Mouse (Mus musculus) heart, embryonic 13.5 days (tissue): ENCODE measurements around the gene Srd5a3. TPM values are rescaled to one million over a fixed set of nuclear protein-coding genes. Genes with fewer than 3 reads are reported as not detected.
"Not testable (repeated sequence)": the region's sequence is repeated elsewhere in the genome, so short reads cannot be mapped to it uniquely, and the experiment has no call there.

Experiments
- ATAC-seq: fragments of 200-750 bp; cut with Nextera tagmentation; 2 replicates; pipeline ENCODE4 v1.8.0; 2017; ENCODE audit warnings: moderate TSS enrichment; ENCODE audit not compliant: insufficient number of reproducible peaks, low FRiP score, low TSS enrichment; ENCODE audit errors: extremely low read depth
- H3K27ac ChIP-seq: fragments of 300-500 bp; sonication (generic); replicated peaks from 2 replicates; pipeline ENCODE4 v1.5.1; 2015; ENCODE audit warnings: moderate library complexity, mild to moderate bottlenecking, inconsistent platforms
- H3K27me3 ChIP-seq: fragments of 300-500 bp; sonication (generic); replicated peaks from 2 replicates; pipeline ENCODE4 v1.6.1; 2015; ENCODE audit warnings: mild to moderate bottlenecking, inconsistent platforms
- H3K36me3 ChIP-seq: fragments of 300-500 bp; sonication (generic); 2 replicates; pipeline ENCODE4 v1.6.1; 2015; ENCODE audit warnings: mild to moderate bottlenecking, inconsistent platforms
- H3K4me1 ChIP-seq: fragments of 300-500 bp; sonication (generic); 2 replicates; pipeline ENCODE4 v1.6.1; 2015; ENCODE audit warnings: inconsistent platforms
- H3K4me2 ChIP-seq: fragments of 300-500 bp; sonication (generic); 2 replicates; pipeline ENCODE4 v1.6.1; 2015; ENCODE audit warnings: inconsistent platforms, mild to moderate bottlenecking, moderate library complexity
- H3K4me3 ChIP-seq: fragments of 300-500 bp; sonication (generic); 2 replicates; pipeline ENCODE4 v1.5.1; 2015; ENCODE audit warnings: moderate library complexity, mild to moderate bottlenecking, inconsistent platforms
- H3K9ac ChIP-seq: fragments of 300-500 bp; sonication (generic); 2 replicates; pipeline ENCODE4 v1.6.1; 2015; ENCODE audit warnings: inconsistent platforms, mild to moderate bottlenecking, moderate library complexity
- H3K9me3 ChIP-seq: fragments of 300-500 bp; sonication (generic); 2 replicates; pipeline ENCODE4 v1.6.1; 2016; ENCODE audit warnings: inconsistent platforms
- WGBS: fragments of 180-500 bp; shearing (Covaris S2); methylation state at CpG from one replicate; pipeline ENCODE4 v1.1.7; 2015; ENCODE audit warnings: mixed read lengths; 5-methylcytosine and 5-hydroxymethylcytosine counted together
- polyA plus RNA-seq: library from polyadenylated mRNA; unstranded; fragments of >200 nt; fragmentation: Nextera tagmentation; extraction: Ambion mirVana; gene quantifications from 2 replicates; pipeline ENCODE4 v1.2.1, GENCODE M21; 2015

Gene Srd5a3
- polyA plus RNA-seq = 25.9 and 27.7 TPM in 2 replicates

- H3K4me3 ChIP-seq = peak within 1 kb of the TSS; percentile 80
- peak; percentile 92 for ATAC-seq
- 1% methylated on average over 66 of the region's 69 CpGs for WGBS
Measured at GRCm38 (mm10) chr5:76139808-76140729, at the start of gene Srd5a3. Gene Srd5a3, plus strand, starts transcription at chr5:76140271.

GRCm38 (mm10) chr5:76103809-76104208, 36.3 kb upstream of the Srd5a3 start:
- not testable (repeated sequence) for H3K36me3 ChIP-seq, H3K4me1 ChIP-seq, H3K27ac ChIP-seq, H3K4me3 ChIP-seq, H3K4me2 ChIP-seq, H3K9ac ChIP-seq, H3K9me3 ChIP-seq, ATAC-seq, H3K27me3 ChIP-seq
- WGBS = 73% methylated on average over 5 of the region's 5 CpGs

More at GRCm38 (mm10) chr5:76139808-76140729, at the start of gene Srd5a3:
- Histone ChIP-seq H3K36me3 (no peaks in the 10 kb centered on the region), H3K27me3 (no peaks in the 10 kb centered on the region), H3K27ac (peak within 1 kb of the TSS; percentile 99), H3K4me2 (peak within 1 kb of the TSS; percentile 83), H3K9me3 (no peaks in the 10 kb centered on the region), H3K9ac (peak within 1 kb of the TSS; percentile 94), H3K4me1 (peaks cover 26% of the 10 kb centered on the region)

GRCm38 (mm10) chr5:76107306-76107705, 32.8 kb upstream of the Srd5a3 start:
- Histone ChIP-seq H3K36me3 (no peaks in the 10 kb centered on the region), H3K27ac (no peak overlapping the region), H3K9me3 (no peaks in the 10 kb centered on the region), H3K9ac (no peak overlapping the region), H3K4me1 (no peaks in the 10 kb centered on the region), H3K4me2 (no peak overlapping the region), H3K4me3 (no peak overlapping the region), H3K27me3 (no peaks in the 10 kb centered on the region)
- ATAC-seq = no peak
- 64% methylated on average over 5 of the region's 5 CpGs for WGBS

- WGBS = 70% methylated on average over 3 of the region's 3 CpGs
- H3K4me3 ChIP-seq = no peak overlapping the region
- H3K9ac ChIP-seq = no peak overlapping the region
- no peak overlapping the region for H3K27ac ChIP-seq
- H3K9me3 ChIP-seq = no peaks in the 10 kb centered on the region
- ATAC-seq = no peak
- H3K4me2 ChIP-seq = no peak overlapping the region
- H3K27me3 ChIP-seq = no peaks in the 10 kb centered on the region
- H3K4me1 ChIP-seq = no peaks in the 10 kb centered on the region
- no peaks in the 10 kb centered on the region for H3K36me3 ChIP-seq
Measured at GRCm38 (mm10) chr5:76108496-76108895, 31.6 kb upstream of the Srd5a3 start.

DNA sequence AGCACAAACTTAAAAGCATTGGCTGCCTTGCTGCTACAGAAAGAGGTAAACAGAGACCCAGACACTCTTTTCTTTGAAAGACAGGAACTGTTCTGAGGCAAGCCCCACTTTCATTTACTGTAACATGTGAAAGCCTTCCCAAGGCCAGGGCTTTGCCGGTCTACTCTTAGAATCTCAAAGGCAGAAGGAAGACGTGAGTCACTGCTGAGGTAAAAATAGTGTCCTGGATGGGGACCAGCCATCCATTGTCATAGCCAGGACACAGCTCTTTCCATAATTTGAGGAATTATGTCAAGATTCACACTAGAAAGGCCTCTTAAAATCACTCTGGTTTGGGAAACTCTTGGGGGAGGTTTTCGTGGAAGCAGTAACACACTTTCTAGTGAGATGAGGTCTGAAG, 28.9 kb upstream of the Srd5a3 start:
- H3K27ac ChIP-seq = no peak overlapping the region
- H3K36me3 ChIP-seq = no peaks in the 10 kb centered on the region
- no peaks in the 10 kb centered on the region for H3K9me3 ChIP-seq
- peaks cover 9% of the 10 kb centered on the region; the same call in 1 of the 2 replicates for H3K4me1 ChIP-seq
- WGBS = 62% methylated on average over 3 of the region's 3 CpGs
- H3K27me3 ChIP-seq = no peaks in the 10 kb centered on the region
- no peak for ATAC-seq
- no peak overlapping the region for H3K4me2 ChIP-seq
- H3K4me3 ChIP-seq = no peak overlapping the region
- no peak overlapping the region for H3K9ac ChIP-seq

GRCm38 (mm10) chr5:76112016-76112415, 28.1 kb upstream of the Srd5a3 start:
- Histone ChIP-seq H3K4me1 (peaks cover 9% of the 10 kb centered on the region; the same call in 1 of the 2 replicates), H3K27ac (no peak overlapping the region)
- WGBS = 74% methylated on average over 4 of the region's 4 CpGs

GRCm38 (mm10) chr5:76115436-76116041, 24.5 kb upstream of the Srd5a3 start:
- no peaks in the 10 kb centered on the region for H3K27me3 ChIP-seq
- no peaks in the 10 kb centered on the region for H3K9me3 ChIP-seq
- H3K36me3 ChIP-seq = no peaks in the 10 kb centered on the region
- H3K9ac ChIP-seq = no peak overlapping the region
- no peak overlapping the region for H3K4me3 ChIP-seq
- H3K4me1 ChIP-seq = peaks cover 9% of the 10 kb centered on the region; the same call in 1 of the 2 replicates
- 37% methylated on average over 8 of the region's 8 CpGs for WGBS
- peak overlapping the region; percentile 75 for H3K27ac ChIP-seq
- no peak overlapping the region for H3K4me2 ChIP-seq
- no peak for ATAC-seq

More at GRCm38 (mm10) chr5:76112016-76112415, 28.1 kb upstream of the Srd5a3 start:
- H3K9me3 ChIP-seq = no peaks in the 10 kb centered on the region
- H3K9ac ChIP-seq = no peak overlapping the region
- no peak overlapping the region for H3K4me3 ChIP-seq
- no peaks in the 10 kb centered on the region for H3K36me3 ChIP-seq
- no peaks in the 10 kb centered on the region for H3K27me3 ChIP-seq
- no peak overlapping the region for H3K4me2 ChIP-seq
- ATAC-seq = no peak

DNA sequence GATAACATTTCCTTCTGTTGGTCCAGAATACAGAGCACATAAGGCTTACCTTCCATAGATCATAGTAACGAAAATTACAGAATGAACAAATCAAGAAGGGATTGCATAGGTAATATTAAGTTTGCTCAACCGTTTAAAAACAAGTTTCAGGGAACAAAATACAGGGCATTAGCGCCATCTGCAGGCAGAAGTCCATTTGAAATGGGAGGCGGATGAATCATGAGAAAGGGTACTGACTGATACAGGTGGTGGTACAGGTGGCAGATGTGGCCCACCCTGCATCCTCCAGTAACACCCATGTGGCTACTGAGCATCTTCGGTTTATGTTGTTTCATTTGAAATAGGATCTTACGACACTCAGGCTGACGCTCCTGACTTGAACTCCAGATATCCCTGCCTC, 21.6 kb upstream of the Srd5a3 start:
- H3K36me3 ChIP-seq = no peaks in the 10 kb centered on the region
- no peak overlapping the region for H3K4me2 ChIP-seq
- 24% methylated on average over 7 of the region's 7 CpGs for whole genome bisulfite sequencing
- ATAC-seq = no peak
- no peaks in the 10 kb centered on the region for H3K27me3 ChIP-seq
- no peak overlapping the region for H3K9ac ChIP-seq
- H3K4me1 ChIP-seq = peaks cover 9% of the 10 kb centered on the region; the same call in 1 of the 2 replicates
- H3K27ac ChIP-seq = no peak overlapping the region
- H3K9me3 ChIP-seq = peaks cover 3% of the 10 kb centered on the region; the same call in 1 of the 2 replicates
- no peak overlapping the region for H3K4me3 ChIP-seq

GRCm38 (mm10) chr5:76120634-76121033, 19.4 kb upstream of the Srd5a3 start:
- H3K4me2 ChIP-seq = no peak overlapping the region
- peaks cover 5% of the 10 kb centered on the region; the same call in 1 of the 2 replicates for H3K4me1 ChIP-seq
- H3K27ac ChIP-seq = no peak overlapping the region
- peaks cover 14% of the 10 kb centered on the region; the same call in 1 of the 2 replicates for H3K9me3 ChIP-seq
- H3K4me3 ChIP-seq = no peak overlapping the region
- ATAC-seq = no peak
- no peak overlapping the region for H3K9ac ChIP-seq
- no peaks in the 10 kb centered on the region for H3K27me3 ChIP-seq
- WGBS = 72% methylated on average over 5 of the region's 5 CpGs
- H3K36me3 ChIP-seq = no peaks in the 10 kb centered on the region

GRCm38 (mm10) chr5:76127584-76128316, 12.3 kb upstream of the Srd5a3 start:
- ATAC-seq = no peak
- H3K4me1 ChIP-seq = no peaks in the 10 kb centered on the region
- H3K27ac ChIP-seq = no peak overlapping the region
- no peak overlapping the region for H3K4me3 ChIP-seq
- H3K36me3 ChIP-seq = no peaks in the 10 kb centered on the region
- peaks cover 14% of the 10 kb centered on the region; the same call in 1 of the 2 replicates for H3K9me3 ChIP-seq
- 79% methylated on average over 5 of the region's 5 CpGs for WGBS
- H3K4me2 ChIP-seq = no peak overlapping the region
- no peaks in the 10 kb centered on the region for H3K27me3 ChIP-seq
- H3K9ac ChIP-seq = no peak overlapping the region

DNA sequence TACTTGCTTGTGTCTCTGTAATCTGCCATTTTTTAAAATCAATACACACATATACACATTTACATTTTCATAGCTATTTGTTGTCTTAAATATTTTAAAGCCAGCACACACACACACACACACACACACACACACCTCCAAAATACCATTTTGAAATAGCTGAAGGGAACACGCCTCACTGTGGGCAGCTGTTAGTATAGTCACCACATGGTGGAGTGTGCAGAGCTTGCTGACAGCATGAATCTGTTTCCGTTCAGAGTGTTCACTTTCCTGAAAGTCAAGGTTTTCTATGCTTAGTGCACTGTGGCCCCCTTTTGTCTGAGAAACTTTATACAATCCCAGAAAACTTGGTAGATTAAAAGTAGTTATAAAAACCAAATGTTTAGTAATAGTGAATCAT, 9.8 kb upstream of the Srd5a3 start:
- 39% methylated on average over 2 of the region's 2 CpGs for WGBS
- H3K27ac ChIP-seq = no peak overlapping the region
- H3K36me3 ChIP-seq = no peaks in the 10 kb centered on the region
- H3K9me3 ChIP-seq = no peaks in the 10 kb centered on the region
- H3K4me2 ChIP-seq = no peak overlapping the region
- no peak for ATAC-seq
- H3K27me3 ChIP-seq = no peaks in the 10 kb centered on the region
- no peak overlapping the region for H3K4me3 ChIP-seq
- H3K9ac ChIP-seq = no peak overlapping the region
- no peaks in the 10 kb centered on the region for H3K4me1 ChIP-seq
